Mouse (Mus musculus) megakaryocyte-erythroid progenitor cell, adult 5-6 weeks (primary cell): Measurements from ENCODE around the gene Fer1l5. TPM values are rescaled to one million over a fixed set of nuclear protein-coding genes. Genes with fewer than 3 reads are reported as not detected.

Experiments used
- ATAC-seq: replicated peaks from 2 replicates; pipeline ENCODE4 v1.8.0; 2016; ENCODE audit warnings: mild to moderate bottlenecking, inconsistent platforms; ENCODE audit not compliant: severe bottlenecking, poor library complexity, low FRiP score, low TSS enrichment
- total RNA-seq, 2 experiments: library from RNA; stranded (forward) in 1 of 2; stranded (reverse) in 1 of 2; fragments of 200-1000, 215-1000 nt in 1 of 2; fragments of >200 nt in 1 of 2; fragmentation: Nextera tagmentation in 1 of 2; gene quantifications; 2 replicates each; pipeline ENCODE4 v1.2.3; 2014 to 2017

The Fer1l5 gene
- total RNA-seq, 2 experiments from 2014 or later: not detected

DNA sequence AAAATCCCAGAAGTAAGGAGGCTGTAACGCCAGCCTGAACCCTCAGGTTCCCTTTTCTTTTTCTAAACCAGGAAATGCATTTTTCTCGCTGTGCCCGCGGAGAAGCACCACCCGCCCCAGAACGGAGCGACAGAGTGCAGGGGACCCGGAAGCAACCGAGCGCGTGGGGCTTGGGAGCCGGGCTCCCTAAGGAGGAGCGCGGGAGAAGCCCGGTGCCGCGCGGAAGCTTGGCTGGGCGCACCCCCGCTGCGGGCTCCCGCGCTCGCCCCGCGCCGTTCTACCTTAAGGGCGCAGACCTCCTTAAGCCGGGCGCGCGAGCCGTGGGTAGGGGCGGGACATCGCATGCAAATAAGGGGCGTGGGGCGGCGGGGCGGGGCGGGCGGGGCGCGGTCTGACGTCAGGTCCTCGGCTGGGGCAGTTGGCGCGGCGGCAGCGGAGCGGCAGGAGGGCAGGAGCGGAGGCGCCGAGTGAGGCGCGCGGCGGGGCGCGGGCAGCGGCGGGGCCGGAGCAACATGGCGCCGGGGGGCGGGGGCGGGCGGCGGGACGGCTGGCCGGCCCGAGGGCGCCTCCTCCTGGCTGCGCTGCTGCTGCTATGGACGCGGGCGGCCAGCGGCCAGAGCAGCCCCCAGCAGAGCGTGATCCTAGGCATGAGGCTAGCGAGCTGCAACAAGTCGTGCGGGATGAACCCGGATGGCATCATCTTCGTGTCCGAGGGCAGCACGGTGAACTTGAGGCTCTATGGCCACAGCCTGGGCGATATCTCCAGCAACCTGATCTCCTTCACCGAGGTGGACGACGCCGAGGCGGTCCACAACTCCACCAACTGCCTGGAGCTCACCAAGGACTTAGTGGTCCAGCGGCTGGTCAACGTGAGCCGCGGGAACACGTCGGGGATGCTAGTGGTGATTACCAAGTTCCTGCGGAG is 99.4 kb downstream of the Fer1l5 start, which contains the start of gene Cnnm4:
TSS of gene Cnnm4 (plus strand) at position 440 of the 925 bp plus-strand sequence.
- peak; percentile 68 for ATAC-seq

Other genes with a start within 250 kb of the Fer1l5 start
- gene Uggt1, start 127.6 kb upstream of the Fer1l5 start, total RNA-seq (2014; fragmentation: Nextera tagmentation): 48.7 and 55.4 TPM in 2 replicates
- 54.7 and 89.5 TPM in 2 replicates for gene Uggt1, start 127.6 kb upstream of the Fer1l5 start, total RNA-seq (2017)
- 5.4 and 5.5 TPM in 2 replicates for gene Neurl3, start 97.6 kb upstream of the Fer1l5 start, total RNA-seq (2014; fragmentation: Nextera tagmentation)
- 7.4 and 7.8 TPM in 2 replicates for gene Neurl3, start 97.6 kb upstream of the Fer1l5 start, total RNA-seq (2017)
- 6.0 and 7.6 TPM in 2 replicates for gene Arid5a, start 64.6 kb upstream of the Fer1l5 start, total RNA-seq (2014; fragmentation: Nextera tagmentation)
- gene Arid5a, start 64.6 kb upstream of the Fer1l5 start, total RNA-seq (2017): 3.2 and 4.3 TPM in 2 replicates
- gene Kansl3, start 3.1 kb upstream of the Fer1l5 start, total RNA-seq (2014; fragmentation: Nextera tagmentation): 42.5 and 46.3 TPM in 2 replicates
- gene Kansl3, start 3.1 kb upstream of the Fer1l5 start, total RNA-seq (2017): 24.6 and 50.0 TPM in 2 replicates
- 9.3 and 13.5 TPM in 2 replicates for gene Lman2l, start 73.0 kb downstream of the Fer1l5 start, total RNA-seq (2014; fragmentation: Nextera tagmentation)
- 1.8 and 7.4 TPM in 2 replicates for gene Lman2l, start 73.0 kb downstream of the Fer1l5 start, total RNA-seq (2017)
- 2.7 and 3.3 TPM in 2 replicates for gene Cnnm4, start 99.3 kb downstream of the Fer1l5 start, total RNA-seq (2014; fragmentation: Nextera tagmentation)
- gene Cnnm4, start 99.3 kb downstream of the Fer1l5 start, total RNA-seq (2017): 2.6 and 3.0 TPM in 2 replicates
- 12.6 and 15.9 TPM in 2 replicates for gene Cnnm3, start 139.6 kb downstream of the Fer1l5 start, total RNA-seq (2014; fragmentation: Nextera tagmentation)
- gene Cnnm3, start 139.6 kb downstream of the Fer1l5 start, total RNA-seq (2017): 8.3 and 8.8 TPM in 2 replicates
- gene Ankrd23, start 164.6 kb downstream of the Fer1l5 start, total RNA-seq (2014; fragmentation: Nextera tagmentation): 2.5 and 10.5 TPM in 2 replicates
- 0.30 and 8.3 TPM in 2 replicates for gene Ankrd23, start 164.6 kb downstream of the Fer1l5 start, total RNA-seq (2017)
- 2.4 TPM in 1 of 2 replicates, not detected in the other for gene Gm42417, start 167.1 kb downstream of the Fer1l5 start, total RNA-seq (2014; fragmentation: Nextera tagmentation)
- 0.61 TPM in 1 of 2 replicates, not detected in the other for gene Gm42417, start 167.1 kb downstream of the Fer1l5 start, total RNA-seq (2017)
- gene Ankrd39, start 175.2 kb downstream of the Fer1l5 start, total RNA-seq (2014; fragmentation: Nextera tagmentation): 7.7 and 9.3 TPM in 2 replicates
- gene Ankrd39, start 175.2 kb downstream of the Fer1l5 start, total RNA-seq (2017): 3.1 and 4.0 TPM in 2 replicates
- 0.17 and 1.6 TPM in 2 replicates for gene Sema4c, start 186.1 kb downstream of the Fer1l5 start, total RNA-seq (2014; fragmentation: Nextera tagmentation)
- 0.50 and 0.70 TPM in 2 replicates for gene Sema4c, start 186.1 kb downstream of the Fer1l5 start, total RNA-seq (2017)